In the genomic region with DNA sequence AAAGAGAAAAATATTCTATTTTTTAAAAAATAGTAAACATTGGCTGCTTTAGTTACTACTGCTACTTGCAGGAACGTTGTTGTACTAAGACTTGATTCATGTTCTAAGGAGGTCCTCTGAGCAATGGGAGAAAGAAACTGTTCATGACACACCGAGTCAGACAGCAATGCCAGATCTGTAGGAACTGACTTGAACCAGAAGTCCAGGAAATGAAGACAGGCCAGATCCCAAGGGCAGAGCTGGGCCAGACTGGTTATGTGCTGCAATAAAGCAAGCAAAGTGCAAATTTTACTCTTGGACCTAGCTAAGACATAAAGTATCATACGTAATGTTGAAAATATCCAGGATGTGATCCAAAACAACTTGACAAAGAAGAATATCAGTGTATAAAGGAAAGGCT, we compare ENCODE assay signal across 26 mouse cellular contexts. TPM values are rescaled to one million over a fixed set of nuclear protein-coding genes. Genes with fewer than 3 reads are reported as not detected.
DNase-seq lines count a peak whose midpoint lies in the region; ATAC-seq and TF ChIP-seq lines count a peak whose summit lies in the region.
"Had no signal": no experiment of that assay in that cellular context is flagged by ENCODE, and none has a peak within 500 bp of the region (broad histone marks: within the 10 kb centered on the region; RNA-seq: fewer than 3 reads in every experiment).

No protein-coding gene starts in this region.

- no peak for ATAC-seq in lung, postnatal 0 days
- no peak for ATAC-seq in midbrain, embryonic 16.5 days
- ATAC-seq: forebrain, embryonic 14.5 days; inflammation-experienced regulatory T-cells, adult 6 months; midbrain, embryonic 13.5 days had no signal

- H3K36me3 ChIP-seq in lung, postnatal 0 days (ENCODE audit: insufficient read depth, low read length), result no peaks in the 10 kb centered on the region
- no peaks in the 10 kb centered on the region for H3K36me3 ChIP-seq in midbrain, embryonic 16.5 days (ENCODE audit: control insufficient read depth, insufficient read depth, low read length)
- H3K36me3 ChIP-seq: embryonic facial prominence, embryonic 12.5 days; hindbrain, embryonic 10.5 days; hindbrain, embryonic 15.5 days; limb, embryonic 12.5 days; liver, embryonic 15.5 days; lung, embryonic 15.5 days; midbrain, embryonic 13.5 days; stomach, embryonic 15.5 days had no signal

- peak; percentile 22 for DNase-seq in gastrocnemius, adult 2 months
- no peak for DNase-seq in gastrocnemius, postnatal 36 days
- peak; percentile 9 for DNase-seq in kidney, adult 11 months
- no peak for DNase-seq in kidney, postnatal 25 days
- DNase-seq in lung, postnatal 0 days (ENCODE audit: low spot score), result peak; percentile 11
- no peak for DNase-seq in lung, adult 2 months
- DNase-seq in skeletal muscle tissue, adult 2 months (ENCODE audit: low read depth, low spot score), result peak; percentile 31
- DNase-seq: B cell, adult 2 months; cerebellum, adult 11-12 months; cerebellum, adult 9-11 months; embryo, embryonic 11 days had no signal

- TF ChIP-seq EP300 in lung, postnatal 0 days (IDR thresholded peaks at IDR 0.05), result no peak

- H3K27me3 ChIP-seq in lung, postnatal 0 days (replicated peaks; ENCODE audit: insufficient read depth, low read length), result no peaks in the 10 kb centered on the region
- H3K27me3 ChIP-seq in midbrain, embryonic 16.5 days (ENCODE audit: control insufficient read depth, insufficient read depth, low read depth, low read length), result no peaks in the 10 kb centered on the region
- H3K27me3 ChIP-seq: embryonic facial prominence, embryonic 12.5 days; hindbrain, embryonic 15.5 days; limb, embryonic 12.5 days; liver, embryonic 15.5 days; lung, embryonic 15.5 days; midbrain, embryonic 13.5 days; stomach, embryonic 15.5 days had no signal

- no peaks in the 10 kb centered on the region for H3K9me3 ChIP-seq in lung, postnatal 0 days (ENCODE audit: low read length)
- H3K9me3 ChIP-seq in midbrain, embryonic 16.5 days (replicated peaks; ENCODE audit: control insufficient read depth, low read length, poor library complexity, severe bottlenecking), result no peaks in the 10 kb centered on the region
- H3K9me3 ChIP-seq: embryonic facial prominence, embryonic 12.5 days; hindbrain, embryonic 10.5 days; hindbrain, embryonic 15.5 days; limb, embryonic 12.5 days; liver, embryonic 15.5 days; lung, embryonic 15.5 days; midbrain, embryonic 13.5 days; stomach, embryonic 15.5 days had no signal

- 75% methylated on average over 3 of the region's 3 CpGs for WGBS in lung, postnatal 0 days
- 73% methylated on average over 3 of the region's 3 CpGs for WGBS in lung, adult 2 months
- WGBS in midbrain, embryonic 16.5 days, result 93% methylated on average over 3 of the region's 3 CpGs

- no peak overlapping the region for H3K27ac ChIP-seq in gastrocnemius, adult 2 months
- no peak overlapping the region for H3K27ac ChIP-seq in lung, postnatal 0 days (ENCODE audit: low read length)
- H3K27ac ChIP-seq in midbrain, embryonic 16.5 days (ENCODE audit: low read length), result no peak overlapping the region
- H3K27ac ChIP-seq: embryonic facial prominence, embryonic 12.5 days; hindbrain, embryonic 10.5 days; hindbrain, embryonic 15.5 days; layer of hippocampus, adult 2 months; left cerebral cortex, adult 2 months; limb, embryonic 12.5 days; liver, embryonic 15.5 days; lung, embryonic 15.5 days; macrophage; midbrain, embryonic 13.5 days; stomach, embryonic 15.5 days had no signal

- H3K4me1 ChIP-seq in lung, postnatal 0 days (ENCODE audit: insufficient read depth, low read depth, low read length), result no peaks in the 10 kb centered on the region
- H3K4me1 ChIP-seq in lung, adult 2 months (ENCODE audit: control insufficient read depth, insufficient read depth, low read length), result no peaks in the 10 kb centered on the region
- H3K4me1 ChIP-seq in midbrain, embryonic 16.5 days (ENCODE audit: control insufficient read depth, insufficient read depth, low read length), result no peaks in the 10 kb centered on the region
- H3K4me1 ChIP-seq: embryonic facial prominence, embryonic 12.5 days; hindbrain, embryonic 10.5 days; hindbrain, embryonic 15.5 days; limb, embryonic 12.5 days; liver, embryonic 15.5 days; lung, embryonic 15.5 days; midbrain, embryonic 13.5 days; stomach, embryonic 15.5 days had no signal

- intact Hi-C loops in gastrocnemius, adult 2 months (cut with DNase I), result loop anchor here (5.0 kb wide), 1 partner anchor 37 kb away; no protein-coding TSS in a partner anchor
- intact Hi-C loops in gastrocnemius, postnatal 36 days (cut with DNase I), result no loop called here

- H3K9ac ChIP-seq in lung, postnatal 0 days (replicated peaks; ENCODE audit: low read depth), result no peak overlapping the region
- no peak overlapping the region for H3K9ac ChIP-seq in midbrain, embryonic 16.5 days (ENCODE audit: low read depth, low read length)
- H3K9ac ChIP-seq: embryonic facial prominence, embryonic 12.5 days; hindbrain, embryonic 15.5 days; limb, embryonic 12.5 days; liver, embryonic 15.5 days; lung, embryonic 15.5 days; midbrain, embryonic 13.5 days; stomach, embryonic 15.5 days had no signal

- no peak overlapping the region for H3K4me3 ChIP-seq in gastrocnemius, adult 2 months
- no peak overlapping the region for H3K4me3 ChIP-seq in lung, postnatal 0 days (ENCODE audit: low read depth, low read length)
- H3K4me3 ChIP-seq in lung, adult 2 months (replicated peaks; ENCODE audit: extremely low read depth, low read depth, low read length), result no peak overlapping the region
- H3K4me3 ChIP-seq in midbrain, embryonic 16.5 days (ENCODE audit: low read depth, low read length), result no peak overlapping the region
- H3K4me3 ChIP-seq: embryonic facial prominence, embryonic 12.5 days; hindbrain, embryonic 10.5 days; hindbrain, embryonic 15.5 days; layer of hippocampus, adult 2 months; left cerebral cortex, adult 2 months; limb, embryonic 12.5 days; liver, embryonic 15.5 days; lung, embryonic 15.5 days; midbrain, embryonic 13.5 days; stomach, embryonic 15.5 days had no signal

- no peak for TF ChIP-seq POLR2A in lung, adult 2 months (IDR thresholded peaks at IDR 0.05; ENCODE audit: borderline replicate concordance, extremely low read depth, low read depth, low read length)

- no peak for TF ChIP-seq CTCF in gastrocnemius, adult 2 months (IDR thresholded peaks at IDR 0.05)
- TF ChIP-seq CTCF in lung, postnatal 0 days (IDR thresholded peaks at IDR 0.05), result no peak
- no peak for TF ChIP-seq CTCF in lung, adult 2 months (IDR thresholded peaks at IDR 0.05; ENCODE audit: insufficient read depth, low read length)

- no peak overlapping the region for H3K4me2 ChIP-seq in lung, postnatal 0 days (replicated peaks; ENCODE audit: low read depth, low read length)
- no peak overlapping the region for H3K4me2 ChIP-seq in midbrain, embryonic 16.5 days (ENCODE audit: low read length)
- H3K4me2 ChIP-seq: embryonic facial prominence, embryonic 12.5 days; heart, embryonic 11.5 days; hindbrain, embryonic 15.5 days; limb, embryonic 12.5 days; liver, embryonic 15.5 days; lung, embryonic 15.5 days; midbrain, embryonic 13.5 days; stomach, embryonic 15.5 days had no signal

RNA-seq across cellular contexts. Expression of gene Eepd1, which starts 42.5 kb away (rescaled TPM):
- 100 to 1,000 TPM in 1 of 2 experiments, 10 to 100 TPM in 1; 99.2 to 114 TPM for total RNA-seq in gastrocnemius, adult 2 months (2021)
- 10 to 100 TPM; 78.3 to 94.2 TPM for total RNA-seq in gastrocnemius, postnatal 36 days (2021)
- polyA plus RNA-seq in lung, postnatal 0 days (2015; fragmentation: Nextera tagmentation; extraction: Ambion mirVana), result 16.7 and 19.2 TPM in 2 replicates
- 7.3 and 8.4 TPM in 2 replicates for polyA plus RNA-seq in lung, adult 2 months (2012; rRNA removed)
- 11.3 and 12.7 TPM in 2 replicates for polyA plus RNA-seq in midbrain, embryonic 16.5 days (2015; fragmentation: Nextera tagmentation; extraction: Ambion mirVana)

Comparison
In these comparisons a context has a peak if more than half of its experiments do, and no peak if none do; other contexts are left out.
1. DNase-seq: peak in gastrocnemius, adult 2 months (single experiment), kidney, adult 11 months (single experiment), lung, postnatal 0 days (single experiment) and skeletal muscle tissue, adult 2 months (single experiment); none in gastrocnemius, postnatal 36 days (0 of 2), kidney, postnatal 25 days (0 of 2) and lung, adult 2 months (single experiment).